Mouse (Mus musculus) spleen, adult 2 months (tissue): ENCODE results near the gene Slc44a1. TPM values are rescaled to one million over a fixed set of nuclear protein-coding genes. Genes with fewer than 3 reads are reported as not detected.

Source experiments
- DNase-seq, 2 experiments: peaks; one replicate each; pipeline versions ENCODE4 v3.0.0 to v3.0.0-alpha.2; 2012 to 2021; ENCODE audit warnings: low spot score in 2 of 2, low read depth in 1 of 2
- H3K27ac ChIP-seq: fragments of 200-500 bp; 2 replicates; pipeline ENCODE4 v1.5.1; 2012; ENCODE audit warnings: low read length, inconsistent platforms; ENCODE audit not compliant: insufficient read depth
- H3K27me3 ChIP-seq: fragments of 200-500 bp; 2 replicates; pipeline ENCODE4 v1.6.1; 2012; ENCODE audit warnings: mild to moderate bottlenecking, moderate library complexity, low read length, inconsistent platforms; ENCODE audit not compliant: control insufficient read depth, insufficient read depth
- H3K36me3 ChIP-seq: fragments of 200-500 bp; 2 replicates; pipeline ENCODE4 v1.6.1; 2012; ENCODE audit warnings: mild to moderate bottlenecking, low read length, inconsistent platforms; ENCODE audit not compliant: control insufficient read depth, insufficient read depth
- H3K4me1 ChIP-seq: fragments of 200-500 bp; 2 replicates; pipeline ENCODE4 v1.6.1; 2011; ENCODE audit warnings: inconsistent platforms; ENCODE audit not compliant: control insufficient read depth, insufficient read depth, insufficient read length
- H3K4me3 ChIP-seq: fragments of 200-500 bp; 2 replicates; pipeline ENCODE4 v1.5.1; 2011; ENCODE audit warnings: mild to moderate bottlenecking, inconsistent platforms; ENCODE audit not compliant: insufficient read depth, insufficient read length; ENCODE audit errors: extremely low read depth
- CTCF ChIP-seq: fragments of 200-500 bp; IDR thresholded peaks from 2 replicates; pipeline ENCODE4 v1.5.1; 2011; ENCODE audit warnings: mild to moderate bottlenecking, inconsistent platforms; ENCODE audit not compliant: insufficient read depth, insufficient read length, insufficient replicate concordance; ENCODE audit errors: extremely low read depth
- POLR2A ChIP-seq: fragments of 200-500 bp; IDR thresholded peaks from 2 replicates; pipeline ENCODE4 v1.6.1; 2011; ENCODE audit warnings: low read depth, low read length, inconsistent platforms
- WGBS: fragments of 180-500 bp; shearing (Covaris S2); methylation state at CpG from one replicate; pipeline ENCODE4 v1.1.7; 2018; 5-methylcytosine and 5-hydroxymethylcytosine counted together
- polyA plus RNA-seq: library from polyadenylated mRNA; depleted of rRNA; stranded (reverse); fragments of >200 nt; gene quantifications from 2 replicates; pipeline ENCODE4 v1.2.3, GENCODE M21; 2012

The Slc44a1 gene
- polyA plus RNA-seq, 1 experiment, result 10.3 TPM

DNA sequence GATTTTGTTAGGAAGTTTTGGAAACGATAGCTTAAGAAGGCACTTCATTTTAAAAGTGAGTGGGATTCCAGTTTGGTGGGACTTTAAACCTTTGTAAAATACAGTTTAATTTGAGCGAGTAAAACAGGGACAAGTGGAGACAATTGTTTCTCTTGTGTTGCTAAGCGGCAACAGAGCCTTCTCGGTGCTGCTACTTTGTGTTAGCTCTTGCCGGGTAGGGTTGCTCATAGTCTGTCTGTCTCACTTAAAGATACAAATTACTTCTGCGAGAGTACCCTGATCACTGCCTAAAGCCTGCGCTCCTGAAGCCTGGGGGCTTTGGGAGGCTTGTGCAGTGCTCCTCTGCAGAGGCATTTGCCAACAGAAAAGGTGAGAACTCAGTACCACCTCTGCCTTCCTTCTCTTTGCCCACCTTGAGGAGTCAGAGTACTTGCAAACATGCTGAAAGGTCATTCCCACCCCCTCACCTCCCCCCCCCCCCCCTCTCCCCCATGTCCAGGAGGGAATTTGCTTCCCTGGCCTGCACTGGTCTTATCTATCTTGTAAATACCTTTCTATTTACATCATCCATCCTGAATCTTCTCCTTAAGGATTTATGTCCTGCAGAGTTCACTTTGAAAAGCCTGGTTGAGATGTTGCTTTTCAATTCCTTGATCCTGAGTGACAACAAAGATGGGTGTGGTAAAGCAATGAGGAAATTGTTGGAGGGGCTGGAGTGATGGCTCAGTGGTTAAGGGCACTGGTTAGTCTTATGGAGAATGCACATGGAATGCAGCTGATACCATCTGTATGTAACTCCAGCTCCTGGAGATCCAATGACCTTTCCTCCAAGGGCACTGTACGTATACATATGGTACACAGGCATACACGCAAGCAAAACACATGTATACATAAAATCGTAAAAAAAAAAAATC, 13.0 kb downstream of the Slc44a1 start:
- 93% methylated on average over 10 of the region's 10 CpGs for WGBS
- no peaks in the 10 kb centered on the region for H3K27me3 ChIP-seq
- H3K36me3 ChIP-seq, result no peaks in the 10 kb centered on the region
- no peak overlapping the region for H3K27ac ChIP-seq
- no peak overlapping the region for H3K4me3 ChIP-seq
- H3K4me1 ChIP-seq, result no peaks in the 10 kb centered on the region
- no peak for TF ChIP-seq CTCF
- TF ChIP-seq POLR2A, result no peak
- no peak for DNase-seq

DNA sequence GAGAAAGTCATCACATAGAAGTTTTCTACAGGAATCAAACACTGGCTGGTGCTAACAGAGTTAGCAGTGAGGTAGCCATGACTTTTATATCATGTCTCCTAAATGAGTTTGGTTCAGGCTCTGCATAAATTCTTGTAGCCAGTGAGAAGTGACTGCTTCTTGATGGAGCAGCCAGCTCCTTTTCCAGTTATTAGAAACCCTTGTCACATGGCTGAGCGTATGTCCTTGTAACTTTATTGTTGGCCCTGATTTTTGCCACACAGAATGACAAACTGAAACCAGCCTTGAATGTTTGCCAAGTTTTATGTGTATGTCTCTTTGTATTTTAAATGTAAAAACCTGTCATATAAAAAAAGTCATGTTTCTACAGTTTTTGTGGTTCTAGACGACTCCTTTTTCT, 15.7 kb downstream of the Slc44a1 start:
- Histone ChIP-seq H3K4me1 (no peaks in the 10 kb centered on the region), H3K27me3 (no peaks in the 10 kb centered on the region), H3K27ac (no peak overlapping the region), H3K4me3 (no peak overlapping the region), H3K36me3 (no peaks in the 10 kb centered on the region)
- TF ChIP-seq CTCF, result no peak
- no peak for TF ChIP-seq POLR2A
- DNase-seq, result no peak
- WGBS, result 82% methylated on average over 2 of the region's 2 CpGs

DNA sequence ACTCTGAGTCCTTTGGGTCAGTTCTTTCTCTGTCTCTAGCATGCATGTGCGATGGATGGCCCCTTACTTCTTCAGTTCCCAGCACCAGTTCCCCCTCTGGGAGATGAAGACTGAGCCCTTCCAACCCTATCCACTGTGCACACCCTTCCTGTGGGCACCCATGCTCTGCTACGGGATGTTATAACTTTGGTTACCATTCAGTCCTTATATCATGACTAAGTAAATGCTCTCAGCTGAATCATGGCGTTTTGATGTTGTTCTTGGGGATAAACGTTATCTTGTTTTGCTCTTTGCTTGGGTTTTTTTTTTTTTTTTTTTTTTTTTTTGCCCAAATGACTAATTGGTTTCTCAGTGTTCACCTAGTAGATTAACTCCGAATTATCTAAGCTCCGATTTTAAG, 16.4 kb downstream of the Slc44a1 start:
- no peaks in the 10 kb centered on the region for H3K36me3 ChIP-seq
- 81% methylated on average over 6 of the region's 6 CpGs for WGBS

DNA sequence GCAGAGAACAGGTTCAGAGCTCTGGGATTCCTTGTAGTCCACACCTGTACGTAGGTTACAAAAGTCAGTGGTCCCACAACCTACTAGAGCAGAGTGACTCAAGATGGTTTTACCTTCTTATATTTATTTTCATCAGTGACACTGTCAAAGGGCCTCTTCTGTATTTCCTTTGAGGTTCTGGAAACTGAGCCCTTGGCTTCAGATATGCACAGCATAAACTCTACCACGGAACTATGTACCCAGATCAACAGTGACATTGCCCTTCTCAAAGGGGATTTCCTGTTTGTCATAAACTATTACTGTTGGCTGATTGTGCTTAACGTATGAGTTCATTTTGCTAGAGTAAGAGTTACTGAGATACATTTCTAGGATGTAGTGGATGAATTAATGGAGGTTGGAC, 18.3 kb downstream of the Slc44a1 start:
- H3K4me1 ChIP-seq, result no peaks in the 10 kb centered on the region
- WGBS, result 63% methylated on average over 3 of the region's 3 CpGs
- TF ChIP-seq CTCF, result no peak
- no peak for TF ChIP-seq POLR2A
- no peaks in the 10 kb centered on the region for H3K36me3 ChIP-seq
- H3K27me3 ChIP-seq, result no peaks in the 10 kb centered on the region
- no peak overlapping the region for H3K27ac ChIP-seq
- no peak overlapping the region for H3K4me3 ChIP-seq
- DNase-seq, result no peak

More for the DNA sequence above, 16.4 kb downstream of the Slc44a1 start:
- H3K4me1 ChIP-seq, result no peaks in the 10 kb centered on the region
- no peak overlapping the region for H3K27ac ChIP-seq
- TF ChIP-seq POLR2A (no peak), CTCF (no peak)
- no peaks in the 10 kb centered on the region for H3K27me3 ChIP-seq
- no peak for DNase-seq
- no peak overlapping the region for H3K4me3 ChIP-seq

DNA sequence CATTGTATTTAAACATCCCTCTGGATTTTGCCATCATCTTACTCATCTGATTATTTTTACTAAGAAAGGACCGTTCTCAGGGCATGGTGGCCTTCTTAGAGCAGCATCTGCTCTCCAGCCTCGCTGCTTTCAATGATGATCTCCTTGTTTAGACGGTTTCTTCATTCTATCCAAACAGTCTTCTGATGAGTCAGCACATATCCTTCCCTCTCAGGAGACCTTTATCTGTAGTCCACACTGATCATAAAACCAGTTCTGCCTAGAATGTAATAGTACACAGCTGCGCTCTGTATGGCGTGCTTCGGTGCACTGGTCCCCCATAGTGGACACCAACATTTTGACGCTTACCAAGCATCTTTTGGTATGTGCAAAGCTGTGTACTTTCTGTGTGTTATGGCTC, 19.5 kb downstream of the Slc44a1 start:
- no peaks in the 10 kb centered on the region for H3K27me3 ChIP-seq
- H3K4me1 ChIP-seq, result no peaks in the 10 kb centered on the region
- WGBS, result 80% methylated on average over 7 of the region's 7 CpGs
- H3K4me3 ChIP-seq, result no peak overlapping the region
- no peaks in the 10 kb centered on the region for H3K36me3 ChIP-seq
- no peak overlapping the region for H3K27ac ChIP-seq
- DNase-seq, result no peak
- TF ChIP-seq CTCF (no peak), POLR2A (no peak)

DNA sequence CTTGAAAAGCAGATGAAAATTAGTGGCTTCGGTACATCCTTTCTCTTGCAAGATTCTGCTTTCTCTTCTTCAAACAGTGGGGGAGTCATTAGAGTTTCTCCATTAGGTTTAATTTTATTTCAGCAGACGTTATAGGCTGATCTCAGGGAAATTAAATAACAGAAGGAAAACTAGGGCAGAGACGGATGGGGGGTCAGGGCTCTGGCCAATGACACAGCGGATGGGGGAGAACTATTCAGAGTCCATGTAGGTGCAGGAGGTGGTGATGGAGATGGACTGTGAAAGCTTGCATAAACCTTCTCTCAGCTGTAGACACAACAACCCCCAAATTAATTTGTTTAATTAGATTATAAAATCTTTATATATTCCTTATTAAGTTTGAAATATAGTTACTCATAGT, 20.8 kb downstream of the Slc44a1 start:
- H3K4me1 ChIP-seq, result no peaks in the 10 kb centered on the region
- no peaks in the 10 kb centered on the region for H3K36me3 ChIP-seq

DNA sequence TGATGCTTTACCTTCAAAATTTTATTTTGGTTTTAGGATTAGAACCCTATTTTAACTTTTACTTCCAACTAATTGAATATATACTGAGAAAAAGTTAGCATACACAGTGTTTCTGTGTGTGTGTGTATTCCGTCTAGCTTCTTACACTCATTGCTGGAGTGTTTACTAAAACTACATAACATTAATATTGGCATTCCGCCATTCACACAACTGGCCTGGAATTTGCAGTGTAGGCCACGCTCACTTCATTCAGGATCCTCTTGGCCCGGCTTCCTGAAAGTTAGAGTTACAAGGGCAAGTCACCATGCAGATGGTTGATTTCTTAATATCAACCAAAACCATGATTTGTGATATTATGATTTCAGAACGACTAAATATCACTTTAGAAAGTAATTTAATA, 21.9 kb downstream of the Slc44a1 start:
- H3K36me3 ChIP-seq, result no peaks in the 10 kb centered on the region
- H3K27me3 ChIP-seq, result no peaks in the 10 kb centered on the region
- no peak for DNase-seq
- H3K27ac ChIP-seq, result no peak overlapping the region
- H3K4me3 ChIP-seq, result no peak overlapping the region
- no peaks in the 10 kb centered on the region for H3K4me1 ChIP-seq
- 89% methylated on average over 5 of the region's 5 CpGs for WGBS
- TF ChIP-seq CTCF (no peak), POLR2A (no peak)

More for the DNA sequence above, 20.8 kb downstream of the Slc44a1 start:
- Histone ChIP-seq H3K27ac (no peak overlapping the region), H3K4me3 (no peak overlapping the region), H3K27me3 (no peaks in the 10 kb centered on the region)
- no peak for DNase-seq
- WGBS, result 92% methylated on average over 4 of the region's 4 CpGs
- TF ChIP-seq POLR2A (no peak), CTCF (no peak)
